Mouse (Mus musculus) neural tube, embryonic 13.5 days (tissue): ENCODE measurements around the gene Olfr553. TPM values are rescaled to one million over a fixed set of nuclear protein-coding genes. Genes with fewer than 3 reads are reported as not detected.
"Not testable (repeated sequence)": the region's sequence is repeated elsewhere in the genome, so short reads cannot be mapped to it uniquely, and the experiment has no call there.

ENCODE experiments used
- ATAC-seq: fragments of 200-750 bp; cut with Nextera tagmentation; 2 replicates; pipeline ENCODE4 v1.8.0; 2017; ENCODE audit warnings: low read depth, mild to moderate bottlenecking, moderate TSS enrichment, moderate library complexity
- H3K27ac ChIP-seq: fragments of 300-500 bp; sonication (generic); replicated peaks from 2 replicates; pipeline ENCODE4 v1.5.1; 2015; ENCODE audit warnings: moderate library complexity, mild to moderate bottlenecking, inconsistent platforms
- H3K27me3 ChIP-seq: fragments of 300-500 bp; sonication (generic); 2 replicates; pipeline ENCODE4 v1.6.1; 2015; ENCODE audit warnings: mild to moderate bottlenecking, inconsistent platforms
- H3K36me3 ChIP-seq: fragments of 300-500 bp; sonication (generic); 2 replicates; pipeline ENCODE4 v1.6.1; 2015; ENCODE audit warnings: mild to moderate bottlenecking, inconsistent platforms
- H3K4me1 ChIP-seq: fragments of 300-500 bp; sonication (generic); replicated peaks from 2 replicates; pipeline ENCODE4 v1.6.1; 2015; ENCODE audit warnings: inconsistent platforms
- H3K4me2 ChIP-seq: fragments of 300-500 bp; sonication (generic); 2 replicates; pipeline ENCODE4 v1.6.1; 2015; ENCODE audit warnings: inconsistent platforms, mild to moderate bottlenecking, moderate library complexity
- H3K4me3 ChIP-seq: fragments of 300-500 bp; sonication (generic); 2 replicates; pipeline ENCODE4 v1.5.1; 2015; ENCODE audit warnings: mild to moderate bottlenecking, inconsistent platforms
- H3K9ac ChIP-seq: fragments of 300-500 bp; sonication (generic); 2 replicates; pipeline ENCODE4 v1.6.1; 2015; ENCODE audit warnings: moderate library complexity, mild to moderate bottlenecking, inconsistent platforms
- H3K9me3 ChIP-seq: fragments of 300-500 bp; sonication (generic); 2 replicates; pipeline ENCODE4 v1.6.1; 2016; ENCODE audit warnings: inconsistent platforms
- WGBS: fragments of 180-500 bp; shearing (Covaris S2); methylation state at CpG from one replicate; pipeline ENCODE4 v1.1.7; 2015; 5-methylcytosine and 5-hydroxymethylcytosine counted together
- polyA plus RNA-seq: library from polyadenylated mRNA; unstranded; fragments of >200 nt; fragmentation: Nextera tagmentation; extraction: Ambion mirVana; gene quantifications from 2 replicates; pipeline ENCODE4 v1.2.1, GENCODE M21; 2015

Gene Olfr553
- polyA plus RNA-seq = not detected in 2 replicates

- H3K27ac ChIP-seq = no peak within 1 kb of the TSS
- no peak for ATAC-seq
- no peak within 1 kb of the TSS for H3K9ac ChIP-seq
- H3K4me3 ChIP-seq = no peak within 1 kb of the TSS
- no peak within 1 kb of the TSS for H3K4me2 ChIP-seq
- no peaks in the 10 kb centered on the region for H3K27me3 ChIP-seq
- H3K4me1 ChIP-seq = no peaks in the 10 kb centered on the region
- H3K9me3 ChIP-seq = no peaks in the 10 kb centered on the region
- no peaks in the 10 kb centered on the region for H3K36me3 ChIP-seq
These were observed at the start of gene Olfr553 for GRCm38 (mm10) chr7:102618118-102618517. TSS of gene Olfr553 (minus strand) at chr7:102618218.

- H3K36me3 ChIP-seq = no peaks in the 10 kb centered on the region
- no peak for ATAC-seq
- no peaks in the 10 kb centered on the region for H3K9me3 ChIP-seq
- H3K27me3 ChIP-seq = no peaks in the 10 kb centered on the region
- no peaks in the 10 kb centered on the region for H3K4me1 ChIP-seq
- 54% methylated on average over 2 of the region's 2 CpGs for WGBS
- H3K9ac ChIP-seq = no peak overlapping the region
- H3K27ac ChIP-seq = no peak overlapping the region
- H3K4me2 ChIP-seq = no peak overlapping the region
- no peak overlapping the region for H3K4me3 ChIP-seq
These were observed 47.4 kb upstream of the Olfr553 start for GRCm38 (mm10) chr7:102665378-102665777.

- WGBS = 11% methylated on average over 3 of the region's 3 CpGs
These were observed 46.6 kb upstream of the Olfr553 start, which contains the start of gene Olfr556 for GRCm38 (mm10) chr7:102664599-102664998. TSS of gene Olfr556 (plus strand) at chr7:102664899.

GRCm38 (mm10) chr7:102658523-102658922, 40.5 kb upstream of the Olfr553 start, which contains the start of gene Olfr555:
TSS of gene Olfr555 (plus strand) at chr7:102658823.
- 72% methylated on average over 1 of the region's 1 CpGs for WGBS

More at GRCm38 (mm10) chr7:102664599-102664998, 46.6 kb upstream of the Olfr553 start, which contains the start of gene Olfr556:
- H3K4me2 ChIP-seq = no peak within 1 kb of the TSS
- no peaks in the 10 kb centered on the region for H3K9me3 ChIP-seq
- no peaks in the 10 kb centered on the region for H3K36me3 ChIP-seq
- H3K27ac ChIP-seq = no peak within 1 kb of the TSS
- no peak within 1 kb of the TSS for H3K4me3 ChIP-seq
- no peak for ATAC-seq
- no peak within 1 kb of the TSS for H3K9ac ChIP-seq
- no peaks in the 10 kb centered on the region for H3K4me1 ChIP-seq
- no peaks in the 10 kb centered on the region for H3K27me3 ChIP-seq

GRCm38 (mm10) chr7:102644945-102645344, 26.9 kb upstream of the Olfr553 start:
- H3K9ac ChIP-seq, H3K27me3 ChIP-seq, H3K4me1 ChIP-seq, ATAC-seq, H3K4me2 ChIP-seq, H3K9me3 ChIP-seq, H3K27ac ChIP-seq, H3K36me3 ChIP-seq, H3K4me3 ChIP-seq: not testable (repeated sequence)
- 93% methylated on average over 4 of the region's 4 CpGs for WGBS

More at GRCm38 (mm10) chr7:102658523-102658922, 40.5 kb upstream of the Olfr553 start, which contains the start of gene Olfr555:
- Histone ChIP-seq H3K27ac (no peak within 1 kb of the TSS), H3K4me2 (no peak within 1 kb of the TSS), H3K4me1 (no peaks in the 10 kb centered on the region), H3K27me3 (no peaks in the 10 kb centered on the region), H3K36me3 (no peaks in the 10 kb centered on the region), H3K9me3 (no peaks in the 10 kb centered on the region), H3K9ac (no peak within 1 kb of the TSS), H3K4me3 (no peak within 1 kb of the TSS)
- ATAC-seq = no peak

- no peak within 1 kb of the TSS for H3K9ac ChIP-seq
- no peak for ATAC-seq
- H3K27ac ChIP-seq = no peak within 1 kb of the TSS
- no peak within 1 kb of the TSS for H3K4me2 ChIP-seq
- H3K9me3 ChIP-seq = no peaks in the 10 kb centered on the region
- WGBS = 82% methylated on average over 1 of the region's 1 CpGs
- H3K36me3 ChIP-seq = no peaks in the 10 kb centered on the region
- no peak within 1 kb of the TSS for H3K4me3 ChIP-seq
- H3K4me1 ChIP-seq = no peaks in the 10 kb centered on the region
- no peaks in the 10 kb centered on the region for H3K27me3 ChIP-seq
These were observed 20.1 kb upstream of the Olfr553 start, which contains the start of gene Olfr554 for GRCm38 (mm10) chr7:102638132-102638531. TSS of gene Olfr554 (plus strand) at chr7:102638432.

GRCm38 (mm10) chr7:102636665-102637064, 18.6 kb upstream of the Olfr553 start:
- no peak overlapping the region for H3K4me2 ChIP-seq
- H3K27ac ChIP-seq = no peak overlapping the region
- no peaks in the 10 kb centered on the region for H3K27me3 ChIP-seq
- no peak overlapping the region for H3K4me3 ChIP-seq
- no peaks in the 10 kb centered on the region for H3K9me3 ChIP-seq
- 35% methylated on average over 3 of the region's 3 CpGs for WGBS
- ATAC-seq = no peak
- H3K4me1 ChIP-seq = no peaks in the 10 kb centered on the region
- H3K36me3 ChIP-seq = no peaks in the 10 kb centered on the region
- no peak overlapping the region for H3K9ac ChIP-seq

- not testable (repeated sequence) for H3K36me3 ChIP-seq, H3K4me2 ChIP-seq, H3K27me3 ChIP-seq, ATAC-seq, H3K4me3 ChIP-seq, H3K27ac ChIP-seq, H3K9me3 ChIP-seq, H3K9ac ChIP-seq, H3K4me1 ChIP-seq
- 90% methylated on average over 19 of the region's 19 CpGs for WGBS
These were observed 2.4 kb upstream of the Olfr553 start for GRCm38 (mm10) chr7:102620368-102620767.

GRCm38 (mm10) chr7:102619608-102620007, 1.6 kb upstream of the Olfr553 start:
- 62% methylated on average over 5 of the region's 5 CpGs for WGBS
- no peak for ATAC-seq
- H3K4me2 ChIP-seq = no peak overlapping the region
- H3K27ac ChIP-seq = no peak overlapping the region
- no peaks in the 10 kb centered on the region for H3K4me1 ChIP-seq
- H3K27me3 ChIP-seq = no peaks in the 10 kb centered on the region
- H3K9me3 ChIP-seq = no peaks in the 10 kb centered on the region
- no peaks in the 10 kb centered on the region for H3K36me3 ChIP-seq
- no peak overlapping the region for H3K9ac ChIP-seq
- H3K4me3 ChIP-seq = no peak overlapping the region

GRCm38 (mm10) chr7:102597378-102598031, 20.5 kb downstream of the Olfr553 start, which contains the start of gene Olfr552:
TSS of gene Olfr552 (plus strand) at chr7:102597770.
- H3K27me3 ChIP-seq = no peaks in the 10 kb centered on the region
- H3K36me3 ChIP-seq = no peaks in the 10 kb centered on the region
- 0 out of 2 replicates have a peak, but pooled peaks have one; percentile 15 for ATAC-seq
- 77% methylated on average over 1 of the region's 1 CpGs for WGBS
- no peak within 1 kb of the TSS for H3K4me2 ChIP-seq
- H3K4me1 ChIP-seq = no peaks in the 10 kb centered on the region
- no peak within 1 kb of the TSS for H3K27ac ChIP-seq
- H3K4me3 ChIP-seq = no peak within 1 kb of the TSS
- no peaks in the 10 kb centered on the region for H3K9me3 ChIP-seq
- no peak within 1 kb of the TSS for H3K9ac ChIP-seq

- Histone ChIP-seq H3K27me3 (no peaks in the 10 kb centered on the region), H3K4me2 (no peak within 1 kb of the TSS), H3K4me1 (no peaks in the 10 kb centered on the region), H3K9ac (no peak within 1 kb of the TSS), H3K9me3 (no peaks in the 10 kb centered on the region), H3K36me3 (no peaks in the 10 kb centered on the region), H3K4me3 (no peak within 1 kb of the TSS), H3K27ac (no peak within 1 kb of the TSS)
- no peak for ATAC-seq
- 95% methylated on average over 3 of the region's 3 CpGs for WGBS
These were observed 26.2 kb downstream of the Olfr553 start, which contains the start of gene Olfr551 for GRCm38 (mm10) chr7:102591786-102592185. TSS of gene Olfr551 (minus strand) at chr7:102591886.

GRCm38 (mm10) chr7:102575998-102576397, 42.0 kb downstream of the Olfr553 start:
- H3K36me3 ChIP-seq = no peaks in the 10 kb centered on the region
- no peaks in the 10 kb centered on the region for H3K9me3 ChIP-seq
- ATAC-seq = no peak
- H3K27me3 ChIP-seq = no peaks in the 10 kb centered on the region
- H3K4me1 ChIP-seq = peaks cover 6% of the 10 kb centered on the region
- no peak overlapping the region for H3K9ac ChIP-seq
- no peak overlapping the region for H3K4me3 ChIP-seq
- WGBS = 78% methylated on average over 6 of the region's 6 CpGs
- no peak overlapping the region for H3K4me2 ChIP-seq
- H3K27ac ChIP-seq = no peak overlapping the region
